Mouse (Mus musculus) lung, adult 18-20 months (tissue): ENCODE data around the gene Vsig10l.

Source experiments
- DNase-seq, 2 experiments: peaks; one replicate each; pipeline ENCODE4 v3.0.0; 2022; ENCODE audit warnings: mixed read lengths in 2 of 2

Vsig10l gene

GRCm38 (mm10) chr7:43454371-43454770 is 8.6 kb upstream of the Vsig10l start:
- DNase-seq: peak in 1 of 2 experiments; percentile 44

- DNase-seq: no peak
Observed at GRCm38 (mm10) chr7:43463976-43464375, 1.0 kb downstream of the Vsig10l start.

GRCm38 (mm10) chr7:43464864-43465343 is 2.0 kb downstream of the Vsig10l start:
- DNase-seq: peak; percentile 21 to 25

GRCm38 (mm10) chr7:43465344-43466098 is 2.6 kb downstream of the Vsig10l start:
- peak; percentile 94 to 95 for DNase-seq

GRCm38 (mm10) chr7:43466099-43466694 is 3.2 kb downstream of the Vsig10l start:
- DNase-seq: peak; percentile 81 to 88

- DNase-seq: no peak
Observed at GRCm38 (mm10) chr7:43470373-43470772, 7.4 kb downstream of the Vsig10l start.

- DNase-seq: no peak
Observed at GRCm38 (mm10) chr7:43475706-43476105, 12.8 kb downstream of the Vsig10l start.

GRCm38 (mm10) chr7:43476376-43476775 is 13.4 kb downstream of the Vsig10l start:
- no peak for DNase-seq

- no peak for DNase-seq
Observed at GRCm38 (mm10) chr7:43481191-43481590, 18.2 kb downstream of the Vsig10l start.

- DNase-seq: no peak
Observed at GRCm38 (mm10) chr7:43482090-43482716, 19.3 kb downstream of the Vsig10l start.

- no peak for DNase-seq
Observed at GRCm38 (mm10) chr7:43483236-43483635, 20.3 kb downstream of the Vsig10l start.

- DNase-seq: no peak
Observed at GRCm38 (mm10) chr7:43488646-43489045, 25.7 kb downstream of the Vsig10l start.

- no peak for DNase-seq
Observed at GRCm38 (mm10) chr7:43489631-43490125, 26.7 kb downstream of the Vsig10l start, which contains the start of gene Iglon5. TSS of gene Iglon5 (minus strand) at chr7:43490075.

GRCm38 (mm10) chr7:43490182-43490584 is 27.2 kb downstream of the Vsig10l start:
- DNase-seq: no peak

- no peak for DNase-seq
Observed at GRCm38 (mm10) chr7:43490861-43491260, 27.9 kb downstream of the Vsig10l start.

- peak; percentile 14 to 30 for DNase-seq
Observed at GRCm38 (mm10) chr7:43495343-43496021, 32.5 kb downstream of the Vsig10l start.

- no peak for DNase-seq
Observed at GRCm38 (mm10) chr7:43511707-43512478, 48.9 kb downstream of the Vsig10l start.

- no peak for DNase-seq
Observed at GRCm38 (mm10) chr7:43512519-43512918, 49.6 kb downstream of the Vsig10l start.

- DNase-seq: no peak
Observed at GRCm38 (mm10) chr7:43515076-43515475, 52.1 kb downstream of the Vsig10l start.

GRCm38 (mm10) chr7:43518341-43518740 is 55.4 kb downstream of the Vsig10l start:
- DNase-seq: no peak
